Mouse (Mus musculus) left cerebral cortex, postnatal 4 days (tissue): ENCODE data around the gene Phyhd1. TPM values are rescaled to one million over a fixed set of nuclear protein-coding genes. Genes with fewer than 3 reads are reported as not detected.
A peak's percentile ranks its signal among the peaks of the same experiment; 100 is the strongest.

ENCODE experiments used
- DNase-seq: peaks from one replicate; pipeline ENCODE4 v3.0.0-alpha.2; 2022
- intact Hi-C: fragments of 180-260 bp; cut with DNase I; formaldehyde crosslinking; loops from one replicate; pipeline ENCODE4 v1.15.1; 2025
- total RNA-seq, 2 experiments: library from RNA; stranded (reverse); gene quantifications; 2 replicates each; pipeline ENCODE4 v1.2.3; 2021

Gene Phyhd1
- total RNA-seq, 2 experiments from 2014 or later: 17.1 to 19.3 TPM

GRCm38 (mm10) chr2:30255631-30256395 lies 10.2 kb upstream of the Phyhd1 start:
- intact Hi-C loops: no loop called here
- no peak for DNase-seq

- intact Hi-C loops: no loop called here
- DNase-seq: no peak
Measured at GRCm38 (mm10) chr2:30256616-30257350, 9.2 kb upstream of the Phyhd1 start.

- intact Hi-C loops: no loop called here
Measured at GRCm38 (mm10) chr2:30257699-30258460, 8.1 kb upstream of the Phyhd1 start.

GRCm38 (mm10) chr2:30258600-30258999 lies 7.4 kb upstream of the Phyhd1 start:
- intact Hi-C loops: no loop called here

More at GRCm38 (mm10) chr2:30257699-30258460, 8.1 kb upstream of the Phyhd1 start:
- no peak for DNase-seq

GRCm38 (mm10) chr2:30259131-30260064 lies 6.6 kb upstream of the Phyhd1 start:
- intact Hi-C loops: no loop called here
- DNase-seq: peak; percentile 42

More at GRCm38 (mm10) chr2:30258600-30258999, 7.4 kb upstream of the Phyhd1 start:
- DNase-seq: no peak

GRCm38 (mm10) chr2:30261064-30261736 lies 4.8 kb upstream of the Phyhd1 start:
- intact Hi-C loops: no loop called here
- no peak for DNase-seq

- intact Hi-C loops: no loop called here
- DNase-seq: peak; percentile 64
Measured at GRCm38 (mm10) chr2:30261921-30262839, 3.8 kb upstream of the Phyhd1 start.

GRCm38 (mm10) chr2:30262840-30263441 lies 3.1 kb upstream of the Phyhd1 start:
- peak; percentile 88 for DNase-seq
- intact Hi-C loops: no loop called here

- no peak for DNase-seq
- intact Hi-C loops: no loop called here
Measured at GRCm38 (mm10) chr2:30263811-30264210, 2.2 kb upstream of the Phyhd1 start.

GRCm38 (mm10) chr2:30264671-30265519 lies 1.1 kb upstream of the Phyhd1 start:
- no peak for DNase-seq
- intact Hi-C loops: no loop called here

GRCm38 (mm10) chr2:30266392-30266941 lies 464 bp downstream of the Phyhd1 start:
- intact Hi-C loops: no loop called here
- DNase-seq: peak; percentile 69

- intact Hi-C loops: no loop called here
- DNase-seq: no peak
Measured at GRCm38 (mm10) chr2:30267466-30267865, 1.5 kb downstream of the Phyhd1 start.

- DNase-seq: no peak
- intact Hi-C loops: no loop called here
Measured at GRCm38 (mm10) chr2:30268371-30268770, 2.4 kb downstream of the Phyhd1 start.

- intact Hi-C loops: no loop called here
- no peak for DNase-seq
Measured at GRCm38 (mm10) chr2:30269241-30269990, 3.4 kb downstream of the Phyhd1 start.

- intact Hi-C loops: no loop called here
- DNase-seq: peak; percentile 47
Measured at GRCm38 (mm10) chr2:30270134-30270533, 4.1 kb downstream of the Phyhd1 start.

- intact Hi-C loops: no loop called here
- no peak for DNase-seq
Measured at GRCm38 (mm10) chr2:30280743-30281142, 14.7 kb downstream of the Phyhd1 start, which contains the start of gene Gm28038. Gene Gm28038, plus strand, starts transcription at chr2:30281043.
